Mouse (Mus musculus): ENCODE data around the gene Ypel2. TPM values are rescaled to one million over a fixed set of nuclear protein-coding genes. Genes with fewer than 3 reads are reported as not detected.

The Ypel2 gene
- polyA plus RNA-seq, 1 experiment from 2014 or later = 1.2 TPM

Other genes starting within 250 kb of the Ypel2 start
- 80.0 and 104 TPM in 2 replicates for gene Cltc, start 236.1 kb downstream of the Ypel2 start, polyA plus RNA-seq (2015; fragmentation: Nextera tagmentation; extraction: Ambion mirVana)
- 8.5 and 11.4 TPM in 2 replicates for gene Dhx40, start 186.0 kb downstream of the Ypel2 start, polyA plus RNA-seq (2015; fragmentation: Nextera tagmentation; extraction: Ambion mirVana)
- gene Gdpd1, start 80.4 kb upstream of the Ypel2 start, polyA plus RNA-seq (2015; fragmentation: Nextera tagmentation; extraction: Ambion mirVana) = 5.7 and 6.9 TPM in 2 replicates
- gene Smg8, start 93.1 kb upstream of the Ypel2 start, polyA plus RNA-seq (2015; fragmentation: Nextera tagmentation; extraction: Ambion mirVana) = 9.0 and 10.9 TPM in 2 replicates
- 4.6 and 6.7 TPM in 2 replicates for gene Prr11, start 115.0 kb upstream of the Ypel2 start, polyA plus RNA-seq (2015; fragmentation: Nextera tagmentation; extraction: Ambion mirVana)
- gene Ska2, start 115.5 kb upstream of the Ypel2 start, polyA plus RNA-seq (2015; fragmentation: Nextera tagmentation; extraction: Ambion mirVana) = 26.8 and 36.6 TPM in 2 replicates
- 22.4 and 26.3 TPM in 2 replicates for gene Trim37, start 133.4 kb upstream of the Ypel2 start, polyA plus RNA-seq (2015; fragmentation: Nextera tagmentation; extraction: Ambion mirVana)

Measured in liver, embryonic 13.5 days (tissue).